Mouse (Mus musculus): ENCODE measurements around the gene Gja6. TPM values are rescaled to one million over a fixed set of nuclear protein-coding genes. Genes with fewer than 3 reads are reported as not detected.

The Gja6 gene
- total RNA-seq (2021) (under 1 TPM; 0.31 to 0.40 TPM), polyA plus RNA-seq (2012; rRNA removed) (not detected in 2 replicates)
- long read RNA-seq, result 0 reads

DNA sequence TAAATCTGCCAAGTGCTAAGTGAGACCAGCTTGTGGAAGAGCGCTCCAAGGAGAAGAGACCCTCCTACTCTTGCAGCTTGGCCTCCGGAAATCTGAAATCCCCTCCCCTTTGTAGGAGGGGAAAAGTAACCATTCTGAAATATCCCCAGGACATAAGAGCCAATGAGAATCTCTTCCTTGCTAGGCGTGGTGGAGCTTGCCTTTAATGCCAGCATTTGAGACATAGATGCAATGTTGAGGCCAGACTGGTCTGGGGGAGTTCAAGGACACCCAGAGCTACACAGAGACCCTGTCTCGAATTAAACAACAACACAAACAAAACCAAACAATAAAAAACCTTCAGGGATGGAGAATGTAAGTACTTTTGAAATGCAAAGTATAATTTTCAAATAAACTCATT is at the start of gene Gja6:
Gene Gja6, minus strand, starts transcription at position 101 of the 400 bp plus-strand sequence.
- no peak for DNase-seq

DNA sequence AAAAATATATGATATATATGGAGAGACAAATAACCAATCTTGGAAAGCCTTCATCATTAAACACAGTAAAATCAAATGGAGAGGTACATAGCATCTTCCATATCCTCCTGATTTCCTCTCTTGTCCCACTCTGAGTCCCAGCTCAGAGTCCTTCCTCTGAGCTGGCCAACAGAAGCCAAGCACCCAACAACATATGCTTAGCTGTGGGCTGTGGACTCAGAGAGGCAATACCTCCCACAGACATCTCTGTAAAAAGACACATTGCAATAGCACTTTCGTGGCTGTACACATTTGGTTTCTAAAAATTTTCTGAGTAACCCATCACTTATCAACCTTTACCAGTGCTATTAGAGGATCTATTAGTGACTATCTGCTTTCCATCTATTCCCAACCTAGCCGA is 42.7 kb upstream of the Gja6 start:
- DNase-seq, result no peak

DNA sequence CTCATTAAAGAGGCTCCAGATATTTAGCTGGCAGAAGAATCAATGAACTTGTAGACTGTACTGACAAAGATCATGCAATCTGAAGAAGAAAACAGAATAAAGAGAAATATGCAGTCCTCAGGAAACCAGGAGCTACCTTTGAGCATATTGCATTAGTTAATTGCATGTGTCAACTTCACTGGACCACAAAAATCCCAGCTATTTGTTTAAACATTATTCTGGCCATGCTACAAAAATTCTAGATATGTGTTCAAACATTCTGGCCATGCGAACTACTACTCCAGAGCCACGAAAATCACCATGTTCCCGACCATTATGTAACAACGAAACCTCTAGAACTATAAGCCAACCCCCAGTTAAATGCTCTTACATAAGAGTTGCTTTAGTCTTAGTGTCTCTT is 37.9 kb upstream of the Gja6 start:
- no peak for DNase-seq

DNA sequence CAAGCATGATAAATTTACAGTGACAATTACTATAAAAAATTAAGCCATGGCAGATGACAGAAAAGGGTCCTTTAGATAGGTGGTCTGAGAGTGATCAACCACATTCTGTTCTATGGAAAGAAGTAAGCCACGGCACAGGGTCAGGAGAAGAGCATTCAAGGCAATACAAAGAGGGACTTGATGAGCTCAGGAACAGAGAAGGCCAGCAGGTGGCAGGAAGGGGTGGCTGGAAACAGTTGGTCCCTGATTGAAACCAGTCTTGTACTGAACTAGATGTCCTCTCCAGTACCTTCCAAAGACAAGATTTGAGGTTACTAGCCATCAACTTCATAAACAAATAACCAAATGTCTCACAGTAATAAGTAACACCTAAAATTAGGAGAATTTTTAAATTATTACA is 28.7 kb upstream of the Gja6 start:
- DNase-seq, result peak; percentile 41

DNA sequence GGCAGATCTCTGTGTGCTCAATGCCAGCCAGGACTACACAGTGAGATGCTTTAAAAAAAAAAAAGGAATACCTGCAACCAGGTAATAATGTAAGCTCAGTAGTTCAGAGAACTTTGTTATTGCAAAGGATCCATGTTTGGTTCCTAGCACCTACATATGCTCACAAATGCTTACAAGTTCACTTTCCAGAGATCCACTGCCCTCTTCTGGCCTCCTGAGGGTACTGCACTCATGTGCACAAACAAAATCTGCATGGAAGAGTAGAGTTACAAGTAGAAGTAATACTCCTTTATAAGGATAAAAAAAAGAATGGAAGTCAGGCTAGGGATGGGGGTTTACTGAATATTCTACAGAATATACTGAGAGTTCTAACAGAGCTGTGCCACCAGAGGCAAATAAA is 23.8 kb upstream of the Gja6 start:
- no peak for DNase-seq

DNA sequence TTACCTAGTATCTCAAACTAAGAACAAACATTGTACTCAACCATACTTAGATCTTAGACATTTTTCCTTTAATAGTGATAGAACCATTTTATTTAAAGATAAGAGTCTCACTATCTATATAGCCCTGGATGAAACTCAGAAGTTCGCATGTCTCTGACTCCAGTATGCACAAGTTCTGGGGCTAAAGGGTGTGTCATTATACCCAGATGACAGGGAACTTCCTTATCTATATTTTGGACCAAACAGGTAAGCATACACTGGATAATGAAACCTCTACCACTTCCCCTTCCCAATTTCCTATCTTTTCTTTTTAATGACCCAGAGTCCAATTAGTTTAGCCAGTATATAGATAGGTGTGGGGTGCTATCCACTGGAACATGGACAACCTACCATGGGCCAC is 22.0 kb upstream of the Gja6 start:
- no peak for DNase-seq

DNA sequence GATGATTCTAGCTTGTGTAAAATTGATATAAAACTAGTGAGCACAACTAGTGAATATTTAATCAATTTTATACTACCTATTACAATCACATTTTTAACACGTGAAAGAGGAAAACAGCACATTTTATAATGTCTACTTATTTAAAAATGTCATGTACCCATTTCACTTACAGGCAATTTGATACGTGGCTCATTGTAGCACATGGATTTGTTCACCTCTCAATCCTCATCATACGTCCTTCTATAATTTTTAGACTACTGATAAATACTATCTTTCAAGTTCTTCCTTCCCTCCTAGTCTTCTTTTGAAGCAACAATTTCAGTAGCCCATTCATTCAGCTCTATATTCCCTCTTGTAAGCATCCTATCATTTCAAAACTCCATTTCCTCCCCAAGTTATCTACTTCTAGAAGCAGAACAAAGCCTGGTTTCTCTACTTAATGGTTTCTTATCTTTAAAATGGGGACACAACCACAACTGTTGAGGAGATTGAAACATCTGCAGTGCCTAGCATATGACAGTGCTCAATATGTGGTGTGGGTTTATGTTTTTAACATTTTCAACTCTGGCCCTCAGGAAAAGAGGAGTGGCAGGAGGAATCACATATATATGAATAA is 12.3 kb upstream of the Gja6 start:
- DNase-seq, result no peak

DNA sequence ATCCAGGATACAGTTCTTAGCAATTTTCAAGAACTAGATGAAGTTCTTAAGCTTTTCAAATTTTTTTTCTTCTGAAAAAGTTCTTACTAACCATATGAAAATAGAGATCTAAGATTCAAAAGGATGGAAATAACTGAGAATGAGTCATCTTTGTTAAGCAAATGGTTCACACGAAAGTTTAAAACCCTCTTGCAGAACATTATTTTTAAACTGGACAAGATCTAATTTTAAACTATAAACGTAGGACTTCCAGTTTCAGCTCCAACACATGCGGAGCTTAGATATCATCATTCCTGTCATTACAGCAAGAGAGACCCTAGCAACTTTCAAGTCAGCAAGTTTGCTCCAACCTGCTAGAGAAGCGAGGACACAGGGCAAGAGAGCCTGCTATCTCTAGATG is 375 bp downstream of the Gja6 start:
- DNase-seq, result no peak

DNA sequence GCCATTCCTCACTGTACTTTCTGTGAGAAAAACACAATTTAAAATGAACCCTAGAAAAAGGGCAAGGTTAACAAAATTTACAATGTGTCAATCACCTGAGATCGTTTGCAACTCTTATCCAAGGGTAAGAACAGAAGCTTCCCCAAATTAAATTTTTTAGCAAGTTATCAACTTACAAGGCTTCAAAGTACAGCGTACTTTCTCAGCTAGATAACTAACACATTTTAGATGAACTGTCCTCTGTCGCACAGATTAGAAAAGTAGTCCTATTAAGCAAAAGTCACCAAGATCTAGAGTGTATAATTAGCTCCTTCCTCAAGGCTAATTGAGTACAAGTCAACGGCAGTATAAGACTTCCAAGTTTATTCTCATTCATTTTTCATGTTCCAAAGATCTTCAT is 939 bp downstream of the Gja6 start:
- DNase-seq, result no peak

DNA sequence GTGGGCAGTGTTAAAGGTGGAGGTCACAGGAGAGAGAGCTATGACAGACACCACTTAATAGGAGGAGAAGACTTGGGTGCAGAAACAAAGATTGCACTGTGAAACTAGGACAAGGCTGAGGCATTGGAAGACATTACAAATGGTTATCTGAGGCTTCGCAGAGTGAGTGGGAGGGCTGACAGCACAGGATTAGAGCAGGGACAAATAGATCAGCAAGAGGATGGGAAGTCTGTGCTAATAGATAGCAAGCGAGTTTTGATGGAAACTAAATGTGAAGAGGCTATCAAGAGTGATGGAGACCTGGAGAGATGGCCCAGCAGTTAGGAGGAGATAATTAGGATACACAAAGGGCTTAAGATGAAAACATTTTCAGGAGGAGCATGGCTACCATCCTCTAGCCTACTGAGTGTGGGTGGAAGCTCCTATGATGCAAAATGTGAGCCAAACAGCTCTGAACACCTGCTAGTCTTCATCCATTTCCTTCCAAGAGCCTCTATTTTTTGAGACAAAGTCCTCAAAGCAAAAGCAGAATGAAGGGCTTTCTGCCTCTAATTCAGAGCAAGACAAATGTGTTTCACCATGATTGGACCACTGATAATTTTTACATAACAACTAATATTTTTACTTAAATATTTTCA is 1.7 kb downstream of the Gja6 start:
- no peak for DNase-seq

DNA sequence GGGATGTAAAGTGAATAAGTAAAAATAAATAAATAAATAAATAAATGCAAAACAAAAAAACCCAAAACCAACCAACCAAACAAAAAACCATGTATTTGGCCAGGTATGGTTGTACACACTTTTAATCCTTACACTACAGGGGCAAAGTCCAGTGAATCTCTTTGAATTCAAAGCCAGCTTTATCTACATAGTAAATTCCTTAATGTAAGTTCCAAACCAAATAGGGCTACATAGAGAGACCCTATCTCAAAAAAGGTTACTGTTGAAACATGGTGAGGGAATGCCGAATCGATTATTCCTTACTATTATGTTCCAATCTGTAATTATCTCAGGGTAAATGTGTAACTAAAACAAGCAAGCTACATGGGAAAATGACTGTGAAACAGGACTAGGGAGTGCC is 5.7 kb downstream of the Gja6 start:
- no peak for DNase-seq

DNA sequence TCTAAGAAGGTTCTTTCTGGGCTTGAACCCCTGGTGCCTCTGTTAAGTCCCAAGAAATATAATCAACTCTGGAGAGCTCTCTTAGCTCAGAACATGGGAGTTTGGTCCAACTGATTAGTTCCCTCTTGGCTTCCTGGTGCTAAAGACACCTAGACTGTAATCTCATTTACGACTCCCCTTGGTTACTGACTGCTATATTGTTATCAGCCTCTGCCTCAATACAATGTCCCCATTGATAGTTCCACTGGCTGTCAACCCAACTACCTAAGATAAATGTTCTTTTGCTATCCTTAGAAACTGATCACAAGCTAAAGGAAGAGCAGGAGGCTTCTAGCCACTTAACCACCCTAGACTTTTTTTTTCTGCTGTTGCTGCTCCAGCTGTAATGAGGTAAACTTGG is 14.8 kb downstream of the Gja6 start:
- DNase-seq, result no peak

DNA sequence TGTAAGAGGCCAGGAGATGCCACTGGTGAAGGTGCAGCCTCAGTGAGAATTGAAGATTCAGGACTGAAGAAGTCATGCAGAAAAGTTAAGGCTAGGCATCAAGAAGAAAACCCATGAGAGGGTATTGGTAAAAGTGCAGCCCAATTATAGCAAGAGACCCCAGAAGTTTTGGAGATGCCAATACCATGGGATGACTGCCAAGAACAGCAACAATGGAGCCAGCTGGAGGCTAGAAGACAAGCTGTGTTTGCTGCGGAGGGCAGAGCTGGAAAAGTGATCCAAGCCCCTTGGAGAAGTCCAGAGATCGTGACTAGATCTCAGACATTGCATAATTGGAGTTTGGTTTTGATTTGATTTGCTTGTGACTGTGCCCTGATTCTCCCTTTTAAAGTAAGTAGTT is 20.6 kb downstream of the Gja6 start:
- no peak for DNase-seq

DNA sequence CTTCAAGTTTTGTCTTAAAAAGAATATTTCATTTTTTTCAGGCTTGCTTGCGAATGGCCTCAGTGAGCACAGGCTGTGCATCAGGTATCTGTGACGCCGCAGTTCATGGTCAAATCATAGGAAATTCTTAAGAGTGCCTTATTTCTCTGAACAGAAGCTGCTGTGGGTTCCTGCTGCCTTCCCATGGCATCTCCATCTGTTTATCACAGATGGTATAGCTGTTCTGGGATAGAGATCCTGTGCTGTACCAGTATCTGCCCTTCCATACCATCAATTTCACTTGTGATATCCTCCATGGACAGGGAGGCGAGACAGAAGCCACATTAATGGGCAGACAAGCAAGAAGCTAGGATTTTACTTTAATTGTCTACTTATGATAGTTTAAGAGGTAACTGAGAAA is 40.3 kb downstream of the Gja6 start:
- no peak for DNase-seq

DNA sequence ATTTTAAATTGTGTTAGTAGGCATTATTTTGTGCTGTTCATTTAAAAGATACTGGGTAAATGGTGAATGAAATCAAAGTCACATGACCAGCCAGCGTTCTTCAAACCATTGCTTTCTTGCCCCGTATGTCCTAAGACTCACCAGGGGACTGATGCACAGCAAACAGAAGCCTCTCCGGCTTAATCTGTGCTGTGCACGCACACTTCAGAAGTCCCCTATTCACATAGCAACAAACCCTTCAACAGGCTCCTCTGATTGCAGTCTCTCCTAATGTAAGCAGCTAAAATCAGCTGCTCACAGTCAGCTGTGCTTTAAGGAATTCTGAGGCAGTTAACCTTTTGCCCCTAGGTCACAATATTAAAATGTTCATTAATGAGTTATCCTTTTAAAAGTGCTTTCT is 41.8 kb downstream of the Gja6 start:
- no peak for DNase-seq

DNA sequence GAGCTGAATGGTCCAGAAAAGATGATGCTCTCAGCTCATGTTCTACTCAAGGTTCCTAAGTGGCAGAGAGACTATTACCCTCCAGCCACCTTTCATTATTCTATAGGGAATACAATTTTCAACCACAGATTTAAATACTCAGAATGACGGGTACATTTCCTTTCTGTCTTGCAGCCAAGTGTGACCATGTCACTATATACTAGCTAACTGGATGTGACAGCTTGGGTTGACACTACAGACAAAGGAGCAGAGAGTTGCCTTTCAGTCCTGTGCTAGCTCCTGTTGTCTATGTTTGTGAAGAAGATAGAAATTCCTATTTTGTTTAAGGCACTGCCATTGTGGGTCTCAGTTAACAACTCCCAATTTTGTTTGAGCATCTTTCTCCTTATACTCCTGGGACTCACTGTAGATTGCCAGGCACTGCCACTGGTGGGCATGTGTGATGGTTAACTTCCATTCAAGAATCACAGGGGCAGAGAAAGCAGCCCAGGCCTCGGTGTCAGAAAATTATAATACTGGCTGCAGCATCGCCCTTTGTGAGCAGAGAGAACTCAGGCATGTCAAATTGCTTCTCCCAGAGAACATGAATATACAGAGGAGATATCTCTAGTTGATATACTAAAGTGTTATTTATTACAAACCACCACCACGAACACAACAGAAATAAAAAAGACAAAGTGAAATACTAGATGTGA is 43.0 kb downstream of the Gja6 start:
- DNase-seq, result no peak

Other genes with a start within 250 kb of the Gja6 start
- not detected for gene Ppef1, start 171.3 kb downstream of the Gja6 start, total RNA-seq (2021)
- not detected in 2 replicates for gene Ppef1, start 171.3 kb downstream of the Gja6 start, polyA plus RNA-seq (2012; rRNA removed)
- gene Rs1, start 139.0 kb downstream of the Gja6 start, total RNA-seq (2021), result under 1 TPM in 1 of 2 experiments, not detected in 1; 0.03 TPM
- not detected in 2 replicates for gene Rs1, start 139.0 kb downstream of the Gja6 start, polyA plus RNA-seq (2012; rRNA removed)
- 10 to 100 TPM; 14.5 to 19.0 TPM for gene Cdkl5, start 87.7 kb upstream of the Gja6 start, total RNA-seq (2021)
- 0.62 and 1.1 TPM in 2 replicates for gene Cdkl5, start 87.7 kb upstream of the Gja6 start, polyA plus RNA-seq (2012; rRNA removed)
- gene Scml2, start 210.1 kb upstream of the Gja6 start, total RNA-seq (2021), result under 1 TPM; 0.61 to 0.90 TPM
- 0.19 and 0.28 TPM in 2 replicates for gene Scml2, start 210.1 kb upstream of the Gja6 start, polyA plus RNA-seq (2012; rRNA removed)

All from adrenal gland, adult 2 months (tissue).